Mouse (Mus musculus): Measurements from ENCODE around the gene Dhx58. TPM values are rescaled to one million over a fixed set of nuclear protein-coding genes. Genes with fewer than 3 reads are reported as not detected.

Dhx58 gene
- total RNA-seq (2021): 1 to 10 TPM; 3.0 to 3.7 TPM
- long read RNA-seq, experiment 1: 0 reads
- long read RNA-seq, experiment 2, partial matches to known transcripts: 1 of 1 reads
- long read RNA-seq, experiment 2, other reads (novel, unspliced or antisense): 0 of 1 reads

DNA sequence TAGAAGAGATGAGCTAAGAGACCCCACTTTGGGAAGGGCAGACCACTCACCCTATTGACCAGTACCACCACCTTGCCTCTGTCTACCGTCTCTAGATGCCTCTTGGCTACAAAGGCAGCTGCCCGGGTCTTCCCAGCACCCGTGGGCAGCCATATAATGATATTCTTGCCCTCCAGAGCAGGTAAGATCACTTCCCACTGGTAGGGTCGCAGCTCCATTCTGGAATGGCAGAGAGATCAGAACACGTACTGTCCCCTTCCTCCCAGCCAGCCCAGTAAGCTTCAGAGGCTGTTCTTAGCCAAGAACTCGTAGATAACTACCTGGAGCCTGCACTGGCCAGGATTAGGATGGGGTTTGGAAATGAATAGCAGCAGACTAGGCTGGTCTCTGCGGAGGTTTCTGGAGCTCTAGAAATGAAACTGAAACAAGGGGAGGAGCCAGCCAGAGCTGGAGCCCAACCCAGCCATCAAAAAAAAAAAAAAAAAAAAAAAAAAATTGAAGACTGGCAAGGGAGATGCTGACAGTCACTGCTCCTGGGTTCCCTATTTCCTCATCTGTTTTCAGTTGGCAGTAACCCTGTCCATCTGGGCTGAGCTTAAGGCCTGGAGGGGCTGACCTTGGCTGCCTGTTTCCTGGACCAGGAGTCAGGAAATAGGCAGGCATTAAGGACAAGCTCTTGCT, at the start of gene Dhx58:
Dhx58 (minus strand) TSS at position 421 of the 681 bp plus-strand sequence.
- no peak for TF ChIP-seq CTCF (IDR thresholded peaks at IDR 0.05)
- intact Hi-C loops (cut with DNase I): loop anchor here (2.0 to 10.0 kb wide), 3 partner anchors 77 to 339 kb away; no protein-coding TSS in a partner anchor
- no peak for DNase-seq (ENCODE audit: extremely low spot score in 1 of 2, low spot score in 2 of 2)
- no peak within 1 kb of the TSS for H3K27ac ChIP-seq
- no peak within 1 kb of the TSS for H3K4me3 ChIP-seq

DNA sequence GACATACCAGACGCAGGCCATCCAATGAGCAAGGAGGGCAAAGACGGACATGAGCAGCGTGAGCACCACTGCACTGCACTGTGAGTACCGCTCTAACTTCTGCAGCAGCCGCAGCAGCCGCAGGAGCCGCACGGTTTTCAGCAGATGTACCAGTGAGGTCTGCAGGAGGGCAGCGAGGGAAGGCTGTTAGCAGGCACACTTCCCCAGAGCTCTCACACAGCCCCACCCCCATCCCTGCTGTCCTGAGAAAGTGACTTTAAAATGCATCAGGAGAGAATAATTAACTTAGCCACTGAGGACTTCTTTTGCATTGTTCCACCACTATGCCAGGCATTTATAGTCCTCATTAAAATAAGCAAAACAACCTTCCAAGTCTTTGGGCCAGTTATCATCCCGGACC, 48.2 kb upstream of the Dhx58 start:
- no peak for TF ChIP-seq CTCF (IDR thresholded peaks at IDR 0.05)
- intact Hi-C loops (cut with DNase I): loop anchor here (5.0 kb wide), 1 partner anchor 190 kb away; no protein-coding TSS in a partner anchor
- H3K4me3 ChIP-seq: no peak overlapping the region
- H3K27ac ChIP-seq: peak overlapping the region; percentile 85
- DNase-seq (ENCODE audit: extremely low spot score in 1 of 2, low spot score in 2 of 2): no peak

DNA sequence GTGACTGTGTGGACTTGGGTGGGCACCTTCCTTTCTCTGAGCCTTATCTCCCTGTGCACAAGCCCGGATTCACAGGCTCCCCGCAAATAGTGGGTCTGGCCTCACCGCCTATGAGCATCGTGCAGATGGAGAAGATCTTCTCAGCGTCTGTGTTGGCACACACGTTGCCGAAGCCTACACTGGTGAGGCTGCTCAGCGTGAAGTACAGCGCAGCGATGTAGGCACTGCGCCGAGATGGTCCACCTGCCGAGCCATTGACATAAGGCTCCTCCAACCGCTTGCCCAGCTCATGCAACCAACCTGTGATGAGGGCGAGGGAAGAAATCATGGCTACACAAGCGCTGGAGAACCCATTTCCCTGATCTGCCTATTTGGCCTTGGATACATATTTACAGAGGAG, 46.1 kb upstream of the Dhx58 start:
- TF ChIP-seq CTCF (IDR thresholded peaks at IDR 0.05): no peak
- Histone ChIP-seq H3K27ac (peak overlapping the region; percentile 68; the same call in 1 of the 2 replicates), H3K4me3 (no peak overlapping the region)
- intact Hi-C loops (cut with DNase I): loop anchor here (5.0 kb wide), 1 partner anchor 188 kb away; no protein-coding TSS in a partner anchor
- DNase-seq (ENCODE audit: extremely low spot score in 1 of 2, low spot score in 2 of 2): no peak

DNA sequence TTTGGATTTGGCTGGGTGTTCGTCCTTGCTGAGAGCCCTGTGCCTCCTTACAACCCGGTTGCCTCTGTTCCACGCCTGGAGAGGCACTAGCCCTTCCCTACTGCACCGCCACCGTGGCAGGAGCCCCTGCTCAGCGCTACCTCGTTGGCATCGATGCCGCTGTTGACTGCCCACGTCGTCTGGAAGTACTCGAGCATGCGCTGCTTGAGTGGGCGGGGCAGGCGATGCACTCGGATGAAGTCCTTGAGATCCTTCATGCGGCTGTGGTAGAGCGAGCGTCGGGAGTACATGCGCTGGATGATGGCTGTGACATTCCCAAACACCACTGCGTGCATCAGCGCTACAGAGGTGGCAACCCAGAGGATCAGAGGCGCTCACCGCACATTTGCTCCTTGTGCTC, 45.4 kb upstream of the Dhx58 start:
- TF ChIP-seq CTCF (IDR thresholded peaks at IDR 0.05): no peak
- peak overlapping the region; percentile 68 for H3K27ac ChIP-seq
- no peak overlapping the region for H3K4me3 ChIP-seq
- peak; percentile 43 to 59 for DNase-seq (ENCODE audit: extremely low spot score in 1 of 2, low spot score in 2 of 2)
- intact Hi-C loops (cut with DNase I): no loop called here

DNA sequence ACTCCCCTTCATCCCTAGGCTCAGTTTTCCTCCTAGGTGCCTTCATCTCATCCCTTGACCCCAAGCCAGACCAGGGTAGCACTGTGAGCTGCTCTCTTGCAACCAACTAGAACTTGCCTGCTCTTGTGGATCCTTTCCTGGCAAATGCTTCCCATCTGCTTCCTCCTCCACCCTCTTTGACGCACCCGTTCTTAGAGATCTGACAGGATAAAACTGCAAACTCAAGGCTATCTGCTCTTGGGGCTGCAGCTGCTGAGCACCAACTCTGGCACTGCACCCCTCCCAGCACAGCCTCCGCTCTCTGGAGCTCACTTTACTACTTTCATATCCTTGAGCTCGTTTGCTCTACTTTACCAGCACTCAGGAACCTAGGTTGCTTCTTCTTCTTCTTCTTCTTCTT, 44.5 kb upstream of the Dhx58 start:
- H3K4me3 ChIP-seq: no peak overlapping the region
- no peak overlapping the region for H3K27ac ChIP-seq
- TF ChIP-seq CTCF (IDR thresholded peaks at IDR 0.05): no peak
- no peak for DNase-seq (ENCODE audit: extremely low spot score in 1 of 2, low spot score in 2 of 2)
- intact Hi-C loops (cut with DNase I): no loop called here

DNA sequence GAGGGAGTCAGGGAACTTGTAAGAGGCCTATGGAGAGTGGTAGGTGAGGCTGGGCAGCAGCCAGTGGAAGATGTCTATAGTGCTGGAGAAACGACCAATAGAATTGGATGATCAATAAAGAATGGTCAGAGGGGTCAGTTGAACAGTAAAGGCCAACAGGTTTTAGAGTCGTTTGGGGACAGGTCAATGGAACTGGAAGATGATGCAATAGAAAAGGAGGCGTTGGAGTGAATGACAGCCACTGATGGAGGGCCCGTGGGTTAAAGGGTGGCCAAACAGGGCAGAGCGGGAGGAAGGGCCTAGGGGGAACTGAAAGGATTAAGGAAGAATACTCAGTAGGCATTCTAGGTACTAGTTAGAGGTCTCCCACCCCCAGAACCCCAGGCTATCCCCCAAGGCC, 43.0 kb upstream of the Dhx58 start:
- intact Hi-C loops (cut with DNase I): no loop called here
- TF ChIP-seq CTCF (IDR thresholded peaks at IDR 0.05): no peak
- no peak overlapping the region for H3K27ac ChIP-seq
- DNase-seq (ENCODE audit: extremely low spot score in 1 of 2, low spot score in 2 of 2): no peak
- H3K4me3 ChIP-seq: no peak overlapping the region

DNA sequence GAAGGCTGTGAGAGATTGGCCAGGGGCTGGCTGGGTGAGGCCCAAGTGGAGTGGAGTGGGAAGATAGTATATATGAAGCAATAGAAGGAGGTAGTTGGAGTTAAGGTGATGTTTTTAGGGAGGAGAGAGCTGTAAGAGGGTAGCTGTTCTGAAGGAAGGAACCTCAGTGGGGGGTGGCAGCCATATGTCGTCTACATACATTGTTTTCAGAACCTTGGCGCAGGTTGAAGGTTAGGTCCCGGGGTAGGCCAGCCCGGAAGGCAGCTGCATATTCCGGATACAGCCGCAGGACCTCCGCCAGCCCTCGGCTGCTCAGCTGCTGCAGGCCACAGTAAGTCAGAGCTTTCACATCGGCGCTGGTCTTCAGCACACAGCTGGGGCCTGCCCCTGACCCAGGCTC, 42.5 kb upstream of the Dhx58 start:
- Histone ChIP-seq H3K4me3 (no peak overlapping the region), H3K27ac (no peak overlapping the region)
- no peak for TF ChIP-seq CTCF (IDR thresholded peaks at IDR 0.05)
- intact Hi-C loops (cut with DNase I): no loop called here
- DNase-seq (ENCODE audit: extremely low spot score in 1 of 2, low spot score in 2 of 2): no peak

DNA sequence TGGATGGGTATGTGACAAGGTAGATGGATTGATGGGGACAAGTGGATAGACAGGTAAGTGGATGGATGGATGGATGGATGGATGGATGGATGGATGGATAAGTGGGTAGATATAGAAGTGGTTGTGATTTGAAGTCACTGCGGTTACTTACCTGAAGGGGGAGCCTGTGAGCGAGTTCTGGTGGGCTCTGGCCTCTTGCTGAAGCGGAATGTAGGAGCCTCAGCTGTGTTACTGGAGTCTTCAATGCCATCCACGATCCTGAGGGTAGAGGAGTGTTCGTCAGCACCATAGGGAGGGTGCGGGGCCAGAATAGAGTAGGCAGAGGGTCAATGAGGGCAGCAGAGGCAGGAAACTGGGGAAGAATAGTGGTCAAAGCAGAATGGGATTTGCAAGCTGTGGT, 41.0 kb upstream of the Dhx58 start:
- intact Hi-C loops (cut with DNase I): no loop called here
- TF ChIP-seq CTCF (IDR thresholded peaks at IDR 0.05): peak; percentile 70
- Histone ChIP-seq H3K4me3 (no peak overlapping the region), H3K27ac (no peak overlapping the region)
- DNase-seq (ENCODE audit: extremely low spot score in 1 of 2, low spot score in 2 of 2): peak in 1 of 2 experiments; percentile 60

DNA sequence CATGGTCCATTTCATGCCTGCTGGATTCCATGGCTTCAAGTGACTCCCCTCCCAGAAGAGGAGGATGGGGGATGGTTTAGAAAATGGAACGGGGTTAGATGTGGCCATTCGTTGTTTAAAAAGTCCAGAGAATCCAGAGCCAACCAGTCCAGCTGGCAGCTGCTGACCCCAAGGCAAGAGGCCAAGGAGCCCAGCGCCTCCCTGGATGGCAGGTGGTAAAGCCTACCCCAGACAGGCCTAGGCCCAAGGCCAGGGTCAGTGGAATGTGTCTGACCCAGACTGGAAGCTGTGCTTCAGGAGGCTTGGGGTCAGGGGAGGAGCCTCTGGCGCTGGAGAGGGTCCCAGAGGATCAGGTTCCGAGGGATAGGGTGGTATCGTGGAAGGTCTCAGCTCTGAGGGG, 37.3 kb upstream of the Dhx58 start:
- H3K27ac ChIP-seq: no peak overlapping the region
- no peak overlapping the region for H3K4me3 ChIP-seq
- TF ChIP-seq CTCF (IDR thresholded peaks at IDR 0.05): no peak
- DNase-seq (ENCODE audit: extremely low spot score in 1 of 2, low spot score in 2 of 2): no peak
- intact Hi-C loops (cut with DNase I): no loop called here

DNA sequence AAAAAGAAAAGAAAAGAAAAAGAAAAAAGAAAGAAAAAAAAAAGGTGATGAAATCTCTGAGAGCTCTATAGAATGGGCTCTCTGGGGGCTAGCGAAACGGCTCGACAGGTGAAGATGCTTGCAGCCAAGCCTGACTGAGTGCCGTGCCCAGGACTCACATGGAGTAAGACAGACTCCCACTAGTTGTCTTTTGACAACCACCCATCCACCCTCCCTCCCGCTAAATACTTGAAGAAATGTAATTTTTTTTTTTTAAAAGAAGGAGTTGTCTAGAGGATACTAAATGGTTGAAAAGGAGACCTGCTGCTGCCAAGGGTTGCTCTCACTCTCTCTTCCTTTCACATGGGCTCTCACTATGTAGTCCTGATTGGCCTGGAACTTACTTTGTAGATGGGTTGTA, 34.7 kb upstream of the Dhx58 start:
- Histone ChIP-seq H3K27ac (peak overlapping the region; percentile 81), H3K4me3 (peak overlapping the region; percentile 97)
- DNase-seq (ENCODE audit: extremely low spot score in 1 of 2, low spot score in 2 of 2): no peak
- TF ChIP-seq CTCF (IDR thresholded peaks at IDR 0.05): no peak
- intact Hi-C loops (cut with DNase I): no loop called here

DNA sequence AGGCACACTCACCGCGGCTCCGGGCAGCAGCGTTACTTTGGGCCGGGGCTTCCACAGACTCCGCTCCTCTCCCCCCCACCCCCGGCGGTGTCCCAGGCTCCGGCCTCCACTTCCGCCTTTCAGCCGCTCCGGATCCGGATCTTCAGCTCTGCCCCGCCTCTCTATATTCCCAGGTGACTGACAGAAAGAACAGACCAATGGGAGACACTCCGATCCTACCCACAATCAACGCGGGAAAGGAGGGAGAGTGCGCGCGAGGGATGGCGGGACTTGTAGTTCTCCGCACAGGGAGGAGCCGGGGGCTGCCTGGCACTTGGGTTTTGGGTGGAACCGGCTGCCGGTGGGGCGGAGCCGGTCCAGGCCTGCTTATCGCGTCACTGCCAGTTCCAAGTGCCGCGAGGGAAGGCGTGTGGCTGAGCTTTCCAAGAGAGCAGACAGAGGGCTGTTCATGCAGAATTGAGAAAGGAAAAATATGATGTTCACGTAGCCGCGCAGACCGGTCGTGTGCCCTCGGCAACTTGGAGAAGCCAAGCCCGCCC, 34.1 kb upstream of the Dhx58 start, which contains the start of gene Rab5c:
Rab5c (minus strand) TSS at position 150 of the 539 bp plus-strand sequence.
- H3K4me3 ChIP-seq: peak within 1 kb of the TSS; percentile 97
- intact Hi-C loops (cut with DNase I): no loop called here
- peak; percentile 5; the same call in 1 of the 2 replicates for TF ChIP-seq CTCF (IDR thresholded peaks at IDR 0.05)
- peak; percentile 98 to 99 for DNase-seq (ENCODE audit: extremely low spot score in 1 of 2, low spot score in 2 of 2)
- peak within 1 kb of the TSS; percentile 88 for H3K27ac ChIP-seq

DNA sequence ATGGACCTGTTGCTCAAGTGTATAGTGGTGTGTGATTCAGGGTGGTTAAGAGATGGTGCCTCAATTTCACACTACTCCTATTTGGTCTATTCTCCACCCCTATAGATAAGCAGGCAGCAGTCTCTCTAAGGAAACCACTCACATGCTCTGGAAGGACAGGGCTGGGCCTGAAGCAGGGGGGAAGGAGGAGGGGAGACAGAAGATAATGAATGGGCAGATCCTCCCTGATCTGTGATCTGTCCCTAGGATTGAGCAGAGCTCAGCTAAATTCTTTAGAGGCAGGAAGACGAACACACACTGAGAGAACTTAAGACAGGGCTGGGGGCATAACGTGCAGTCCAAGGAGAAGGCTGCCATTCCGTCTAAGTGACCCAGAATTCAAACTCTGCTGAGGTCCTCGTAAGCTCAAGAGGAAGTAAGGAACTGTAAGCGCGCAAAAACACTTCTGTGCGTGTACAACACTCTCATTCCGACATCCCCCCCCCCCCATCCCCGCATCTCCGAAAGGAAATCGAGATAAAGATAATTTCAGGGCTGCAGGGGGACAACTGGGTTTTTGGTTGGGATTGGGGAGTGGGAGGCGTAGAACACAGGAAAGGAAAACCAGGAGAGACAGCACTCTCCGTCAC, 33.1 kb upstream of the Dhx58 start:
- TF ChIP-seq CTCF (IDR thresholded peaks at IDR 0.05): no peak
- DNase-seq (ENCODE audit: extremely low spot score in 1 of 2, low spot score in 2 of 2): no peak
- Histone ChIP-seq H3K4me3 (peak overlapping the region; percentile 97), H3K27ac (peak overlapping the region; percentile 88)
- intact Hi-C loops (cut with DNase I): loop anchor here (2.0 kb wide), 1 partner anchor 16 kb away; no protein-coding TSS in a partner anchor
